Mouse (Mus musculus) left cerebral cortex, postnatal 25 days (tissue): ENCODE measurements around the gene Ticrr. TPM values are rescaled to one million over a fixed set of nuclear protein-coding genes. Genes with fewer than 3 reads are reported as not detected.

Experiments
- DNase-seq, 2 experiments: peaks; one replicate each; pipeline ENCODE4 v3.0.0; 2022; ENCODE audit warnings: low spot score in 2 of 2, mixed read lengths in 1 of 2
- intact Hi-C: fragments of 180-260 bp; cut with DNase I; formaldehyde crosslinking; loops from one replicate; pipeline ENCODE4 v1.15.1; 2025
- total RNA-seq, 2 experiments: library from RNA; stranded (reverse); gene quantifications; 2 replicates each; pipeline ENCODE4 v1.2.3; 2021

The Ticrr gene
- total RNA-seq, 2 experiments from 2014 or later = 0.11 TPM; not detected in 1

DNA sequence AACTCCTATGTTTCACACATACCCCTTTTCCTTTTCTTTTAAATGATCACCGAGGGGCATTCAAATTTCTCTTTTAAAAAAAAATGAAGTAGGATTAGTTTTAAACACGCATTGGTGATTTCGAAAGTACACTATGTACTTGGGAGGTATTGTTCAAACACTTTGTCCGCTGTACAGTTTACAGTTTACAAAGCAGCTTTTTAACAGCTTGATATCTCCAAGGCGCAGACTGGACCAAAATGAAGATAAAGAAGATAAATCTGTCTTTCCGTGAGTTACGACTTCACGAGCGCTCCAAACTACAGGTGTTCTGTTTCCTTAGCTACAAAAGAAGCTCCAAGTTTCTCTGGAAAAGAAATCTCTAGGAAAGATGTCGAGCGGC is 82.3 kb downstream of the Ticrr start:
- intact Hi-C loops = no loop called here
- DNase-seq = no peak

DNA sequence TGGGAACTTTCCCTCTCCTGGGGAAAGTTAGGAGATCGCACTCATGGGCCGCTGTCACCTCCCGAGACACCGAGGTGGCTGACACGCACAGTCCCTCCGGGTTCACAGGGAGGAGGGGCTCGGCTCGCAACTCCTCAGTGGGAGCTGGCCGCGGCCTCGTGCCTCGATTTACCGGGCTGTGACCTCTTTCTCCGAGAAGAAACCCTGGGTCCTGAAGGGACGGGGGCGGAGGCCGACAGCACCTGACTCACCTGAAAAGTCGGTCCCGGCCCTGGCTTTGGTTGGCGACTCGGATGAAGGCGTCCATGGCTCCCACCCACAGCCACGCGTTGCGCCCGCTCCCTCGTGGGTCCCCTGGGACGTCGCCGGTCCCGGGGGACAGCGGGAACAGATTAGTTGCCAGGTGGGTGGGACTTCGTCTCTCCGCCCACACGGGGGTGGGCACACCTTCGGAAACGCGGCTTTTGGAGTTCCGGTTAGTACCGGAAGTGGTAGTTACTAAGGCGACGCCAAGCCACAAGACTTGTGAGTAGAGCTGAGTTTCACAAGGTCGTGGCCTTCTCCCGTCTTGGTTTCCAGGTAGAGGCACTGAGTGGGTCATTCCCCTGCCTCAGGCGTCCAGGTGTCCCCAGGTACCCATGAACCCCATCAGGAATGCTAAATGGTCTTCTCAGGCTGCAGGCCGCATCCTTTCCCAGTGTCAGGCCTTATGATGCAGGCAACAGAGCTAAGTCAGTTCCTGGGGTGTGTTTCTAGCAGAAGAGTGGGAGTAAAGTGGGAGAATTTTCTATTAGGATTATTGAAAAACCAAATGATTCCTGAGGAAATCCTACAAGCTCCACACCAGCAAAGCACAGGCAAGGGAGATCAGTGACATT is 82.9 kb downstream of the Ticrr start, which contains the start of the genes Pex11a and Wdr93:
Gene Pex11a (minus strand): TSS at position 473 of the 878 bp plus-strand sequence.
Gene Wdr93 (plus strand): TSS at position 505 of the 878 bp plus-strand sequence.
- intact Hi-C loops = no loop called here
- DNase-seq = peak; percentile 76 to 82

DNA sequence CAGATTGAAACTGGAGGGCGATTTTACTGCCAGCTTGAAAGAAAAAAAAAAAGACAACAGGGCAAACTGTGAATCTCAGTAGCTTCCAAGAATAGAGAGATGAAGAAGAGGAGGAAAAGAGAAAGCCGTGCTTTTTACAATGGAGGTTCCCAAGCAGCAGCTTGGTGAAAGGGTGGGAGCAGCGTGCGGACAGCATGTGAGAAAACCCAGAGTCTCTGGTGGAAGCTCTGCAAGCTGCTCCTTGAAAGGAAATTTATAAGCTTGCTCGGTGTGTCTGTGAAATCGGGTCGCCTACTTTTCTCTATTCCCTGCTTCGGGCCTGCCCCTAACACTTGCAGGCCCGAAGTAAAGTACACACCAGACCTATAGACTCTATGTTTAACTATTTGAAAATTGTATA is 84.1 kb downstream of the Ticrr start:
- peak in 1 of 2 experiments; percentile 74 for DNase-seq
- intact Hi-C loops = no loop called here

DNA sequence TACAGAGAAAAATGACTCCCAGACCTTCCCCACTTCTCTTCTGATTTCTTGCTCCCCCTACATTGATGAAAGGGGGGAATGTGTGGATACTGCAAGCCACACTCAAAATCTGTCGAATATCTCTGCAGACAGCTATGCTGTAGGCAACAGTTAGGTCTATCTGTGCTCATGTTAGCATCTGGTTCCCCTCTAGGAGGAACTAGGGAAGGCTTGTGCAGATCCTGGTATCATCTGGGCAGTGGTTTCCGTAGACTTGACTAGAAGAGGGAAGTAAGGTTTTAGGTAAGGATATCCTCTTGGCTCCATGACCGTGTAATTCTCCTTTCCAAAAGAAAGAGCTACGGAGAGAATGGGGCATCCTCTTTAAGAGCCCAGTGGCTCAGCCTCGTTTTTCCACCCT is 84.6 kb downstream of the Ticrr start:
- no peak for DNase-seq
- intact Hi-C loops = no loop called here

DNA sequence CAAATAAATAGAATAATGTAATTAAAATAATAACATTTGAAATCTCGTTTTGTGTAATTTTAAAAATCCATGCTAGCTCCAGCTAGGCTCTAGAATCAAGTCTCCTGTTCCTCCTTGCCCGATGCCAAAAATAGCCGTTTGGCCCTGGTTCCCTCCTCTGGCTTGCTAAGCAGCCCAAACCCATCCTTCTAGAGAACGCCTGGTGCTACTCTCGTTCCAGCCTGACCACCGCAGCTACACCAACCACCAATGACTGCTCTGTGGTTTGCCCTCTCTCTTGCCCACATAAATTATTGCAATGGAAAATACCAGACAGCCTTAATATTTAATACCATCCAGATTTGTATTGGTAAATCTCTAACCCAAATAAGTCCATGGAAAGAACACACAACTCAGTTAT is 87.7 kb downstream of the Ticrr start:
- no peak for DNase-seq
- intact Hi-C loops = no loop called here

Other genes starting within 250 kb of the Ticrr start
- 10 to 100 TPM; 75.5 to 87.3 TPM for gene Polg, start 193.8 kb upstream of the Ticrr start, total RNA-seq
- 1 to 10 TPM; 2.0 to 2.8 TPM for gene Rhcg, start 42.5 kb upstream of the Ticrr start, total RNA-seq
- gene Kif7, start 55.5 kb downstream of the Ticrr start, total RNA-seq = 1 to 10 TPM; 1.1 to 1.7 TPM
- not detected for gene Plin1, start 72.7 kb downstream of the Ticrr start, total RNA-seq
- 1 to 10 TPM; 9.4 to 9.8 TPM for gene Pex11a, start 82.9 kb downstream of the Ticrr start, total RNA-seq
- gene Wdr93, start 83.0 kb downstream of the Ticrr start, total RNA-seq = under 1 TPM in 1 of 2 experiments, not detected in 1; 0.25 TPM
- gene Mesp1, start 133.6 kb downstream of the Ticrr start, total RNA-seq = under 1 TPM; 0.28 to 0.34 TPM
- 1 to 10 TPM; 1.7 to 2.4 TPM for gene Mesp2, start 150.5 kb downstream of the Ticrr start, total RNA-seq
- gene Anpep, start 200.9 kb downstream of the Ticrr start, total RNA-seq = 1 to 10 TPM; 5.6 to 5.9 TPM